Mouse (Mus musculus) left cerebral cortex, postnatal 10 days (tissue): ENCODE measurements around the gene Asb8. TPM values are rescaled to one million over a fixed set of nuclear protein-coding genes. Genes with fewer than 3 reads are reported as not detected.

Experiments used
- DNase-seq, 2 experiments: peaks; one replicate each; pipeline ENCODE4 v3.0.0; 2021 to 2022; ENCODE audit warnings: low spot score in 2 of 2, mixed read lengths in 1 of 2; ENCODE audit errors: extremely low spot score in 1 of 2
- intact Hi-C: fragments of 180-260 bp; cut with DNase I; formaldehyde crosslinking; loops from one replicate; pipeline ENCODE4 v1.15.1; 2025
- total RNA-seq, 2 experiments: library from RNA; stranded (reverse); gene quantifications; 2 replicates each; pipeline ENCODE4 v1.2.3; 2021

Gene Asb8
- total RNA-seq, 2 experiments from 2014 or later, result 36.2 to 41.8 TPM

DNA sequence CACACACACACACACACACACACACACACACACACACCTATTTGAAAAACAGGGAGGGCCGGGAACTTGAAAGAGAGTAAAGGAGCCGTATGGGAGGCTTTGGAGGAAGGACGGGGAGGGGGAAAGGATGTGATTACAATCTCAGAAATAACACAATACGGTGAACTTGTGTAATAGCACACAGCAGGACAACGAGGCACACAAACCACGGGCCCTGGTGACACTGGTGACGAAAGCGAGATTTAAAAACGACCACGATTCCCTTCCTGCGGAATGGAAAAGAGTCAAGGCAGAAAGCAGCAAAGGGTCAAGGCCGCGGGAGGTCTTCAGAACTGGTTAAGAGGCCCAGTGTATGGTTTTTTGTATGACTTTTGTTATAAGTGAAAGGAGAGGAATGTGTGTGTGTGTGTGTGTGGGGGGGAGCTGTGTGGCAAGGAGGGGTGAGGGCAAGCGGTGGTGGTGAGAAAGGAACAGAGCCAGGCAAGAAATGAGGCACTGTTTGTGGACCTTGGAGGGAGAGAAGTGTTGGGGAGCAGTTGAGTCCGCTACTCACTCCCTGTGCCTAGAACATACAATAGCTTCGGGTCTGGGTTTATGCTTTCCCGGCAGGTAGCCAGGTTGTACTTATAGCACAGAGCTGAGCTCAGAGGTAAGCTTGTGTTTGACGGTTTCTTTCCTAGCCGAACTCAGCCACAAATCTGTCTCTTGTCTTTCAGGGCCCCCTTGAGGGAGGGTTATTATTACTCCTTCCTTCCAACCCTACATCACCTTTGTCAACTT is 4.2 kb downstream of the Asb8 start:
- DNase-seq, result no peak

GRCm38 (mm10) chr15:98157253-98157652 is 8.2 kb downstream of the Asb8 start:
- DNase-seq, result no peak
- intact Hi-C loops, result no loop called here

More for the DNA sequence above, 4.2 kb downstream of the Asb8 start:
- intact Hi-C loops, result no loop called here

DNA sequence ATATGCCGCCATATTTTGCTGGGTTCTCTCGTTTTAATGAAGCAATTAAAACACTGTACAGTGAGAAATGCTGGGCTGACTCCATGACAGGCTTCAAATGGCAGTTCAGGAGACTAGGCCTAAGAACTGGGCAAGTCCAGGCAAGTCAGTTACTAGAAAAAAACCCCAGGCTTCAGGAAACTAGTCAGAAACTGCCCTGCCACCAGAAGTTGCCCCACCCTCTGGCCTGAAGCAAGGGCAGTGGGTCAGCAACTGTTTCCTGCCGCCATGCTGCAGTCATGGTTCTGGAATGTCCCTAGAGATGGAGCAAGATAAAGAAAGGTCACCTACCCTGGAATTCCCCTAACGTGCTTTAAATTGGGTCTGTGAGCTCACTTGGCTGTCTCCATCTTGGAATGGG is 9.5 kb downstream of the Asb8 start:
- DNase-seq, result no peak
- intact Hi-C loops, result no loop called here

GRCm38 (mm10) chr15:98155272-98155671 is 10.2 kb downstream of the Asb8 start:
- intact Hi-C loops, result no loop called here
- DNase-seq, result no peak

- intact Hi-C loops, result no loop called here
- no peak for DNase-seq
Observed at GRCm38 (mm10) chr15:98154631-98155030, 10.8 kb downstream of the Asb8 start.

DNA sequence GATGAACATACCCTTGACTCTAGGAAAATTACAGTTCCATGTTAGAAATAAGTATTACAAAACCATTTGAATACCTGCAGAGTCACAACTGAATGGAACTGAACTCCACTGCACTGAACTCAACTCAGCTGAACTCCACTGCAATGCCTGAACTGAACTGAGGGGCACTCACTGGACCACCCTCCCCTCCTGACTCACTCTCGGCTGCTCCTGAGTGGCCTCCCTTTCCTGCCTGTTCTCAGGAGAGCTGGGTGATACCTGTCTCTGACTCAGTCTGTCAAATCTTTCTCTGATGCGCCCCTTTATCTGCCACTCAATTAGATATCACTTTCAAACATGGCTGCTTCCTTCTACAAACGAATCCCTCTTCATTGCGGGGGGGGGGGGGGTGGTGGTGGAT is 11.3 kb downstream of the Asb8 start:
- intact Hi-C loops, result no loop called here
- no peak for DNase-seq

GRCm38 (mm10) chr15:98153625-98154024 is 11.8 kb downstream of the Asb8 start:
- intact Hi-C loops, result no loop called here

DNA sequence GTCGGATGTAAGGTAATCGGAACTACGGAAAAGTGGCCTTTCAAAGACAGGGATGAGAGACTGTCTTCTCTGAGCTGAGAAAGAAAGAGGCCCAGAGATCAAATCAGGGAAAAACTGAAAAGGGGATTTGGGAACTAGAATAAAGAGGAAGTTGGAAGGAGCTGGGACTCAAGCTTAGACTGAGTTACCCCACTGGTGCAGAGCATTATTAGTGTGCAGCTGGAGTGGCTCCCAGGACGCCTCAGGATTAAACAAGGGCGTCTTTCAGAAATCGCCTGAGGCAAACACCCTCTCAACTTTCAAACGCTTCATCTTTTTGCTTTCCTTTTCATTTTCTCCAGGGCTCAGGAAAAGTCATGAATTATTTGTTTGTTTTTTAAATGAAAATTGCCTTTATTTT is 12.5 kb downstream of the Asb8 start:
- DNase-seq, result no peak
- intact Hi-C loops, result no loop called here

More at GRCm38 (mm10) chr15:98153625-98154024, 11.8 kb downstream of the Asb8 start:
- DNase-seq, result no peak

DNA sequence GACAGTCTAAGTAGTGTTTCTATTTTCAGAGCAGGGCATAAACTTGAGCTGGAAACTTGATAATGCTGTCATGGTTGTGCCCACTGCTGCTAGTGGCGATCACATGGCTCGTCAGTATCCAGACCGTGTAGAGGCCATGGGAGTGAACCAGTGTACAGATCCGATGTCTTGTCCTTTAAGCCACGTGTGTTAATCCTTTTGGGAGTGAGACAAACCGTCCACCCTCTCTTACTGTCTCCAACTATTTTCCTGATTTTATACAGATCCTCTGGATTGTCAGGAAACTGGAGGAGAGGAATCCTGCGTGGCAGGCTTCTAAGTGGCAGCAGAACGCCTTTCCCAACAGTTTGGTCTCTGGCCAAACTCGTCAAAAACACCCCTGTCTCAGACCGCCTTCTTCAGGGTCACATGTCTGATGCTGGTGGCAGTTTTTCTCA is 16.2 kb downstream of the Asb8 start:
- no peak for DNase-seq
- intact Hi-C loops, result loop anchor here (5.0 kb wide), 2 partner anchors 42 to 57 kb away; partner anchors contain the start of genes Pfkm and Senp1

DNA sequence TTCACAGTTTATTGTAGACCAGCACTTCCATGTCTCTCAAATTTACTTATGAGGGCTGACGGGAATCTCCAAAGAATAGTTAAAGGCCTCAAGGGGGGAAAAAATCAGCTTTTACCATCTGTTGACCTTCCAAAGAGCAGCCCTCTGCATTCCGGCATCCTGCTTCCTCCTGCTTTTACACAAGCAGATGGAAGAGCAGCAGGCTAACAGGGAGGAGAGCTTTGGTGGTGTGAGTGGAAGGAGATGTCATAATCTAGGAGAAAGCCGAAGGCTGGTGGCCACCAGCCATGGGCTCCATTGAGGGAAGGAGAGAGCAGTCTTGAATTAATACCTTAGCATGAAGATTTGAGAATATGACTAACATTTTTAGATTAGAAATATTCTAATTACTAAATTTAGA is 17.1 kb downstream of the Asb8 start:
- intact Hi-C loops, result loop anchor here (5.0 kb wide), 2 partner anchors 41 to 56 kb away; partner anchors contain the start of genes Pfkm and Senp1

GRCm38 (mm10) chr15:98145559-98146181 is 19.8 kb downstream of the Asb8 start:
- DNase-seq, result peak; percentile 91 to 97
- intact Hi-C loops, result loop anchor here (5.0 kb wide), 2 partner anchors 38 to 53 kb away; partner anchors contain the start of genes Pfkm and Senp1

More for the DNA sequence above, 17.1 kb downstream of the Asb8 start:
- DNase-seq, result no peak

DNA sequence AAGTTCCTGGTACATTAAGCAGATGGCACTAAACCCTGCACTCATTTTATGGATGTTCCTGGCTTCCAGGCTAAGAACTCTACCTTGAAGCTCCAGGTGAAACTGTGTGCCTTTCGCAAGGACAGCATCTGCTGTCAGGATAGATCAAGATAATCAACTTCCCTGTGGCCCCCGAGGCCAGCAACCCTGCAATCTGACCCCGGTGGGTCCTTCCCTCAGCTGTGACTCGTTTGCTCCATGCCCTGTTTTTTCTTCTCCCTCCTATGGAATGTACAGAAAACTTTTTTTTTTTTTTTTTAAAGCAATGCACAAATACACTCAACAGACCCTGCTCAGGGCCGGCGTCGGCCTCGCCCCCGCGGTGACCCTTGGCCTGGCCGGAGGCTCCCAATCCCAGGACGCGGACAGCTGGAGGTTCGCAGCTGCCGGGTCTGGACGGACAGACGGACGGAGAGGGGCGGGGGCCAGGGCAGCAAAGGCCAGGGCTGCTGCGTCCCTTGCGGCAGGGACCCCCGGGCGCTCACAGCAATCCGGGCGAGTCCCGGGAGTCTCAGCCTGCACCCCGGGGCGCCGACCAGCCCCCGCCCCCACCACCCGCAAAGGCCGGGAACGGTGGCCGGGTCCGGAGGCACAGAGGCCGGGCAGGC is 20.4 kb downstream of the Asb8 start:
- DNase-seq, result peak in 1 of 2 experiments; percentile 71
- intact Hi-C loops, result loop anchor here (5.0 kb wide), 2 partner anchors 38 to 53 kb away; partner anchors contain the start of genes Pfkm and Senp1

DNA sequence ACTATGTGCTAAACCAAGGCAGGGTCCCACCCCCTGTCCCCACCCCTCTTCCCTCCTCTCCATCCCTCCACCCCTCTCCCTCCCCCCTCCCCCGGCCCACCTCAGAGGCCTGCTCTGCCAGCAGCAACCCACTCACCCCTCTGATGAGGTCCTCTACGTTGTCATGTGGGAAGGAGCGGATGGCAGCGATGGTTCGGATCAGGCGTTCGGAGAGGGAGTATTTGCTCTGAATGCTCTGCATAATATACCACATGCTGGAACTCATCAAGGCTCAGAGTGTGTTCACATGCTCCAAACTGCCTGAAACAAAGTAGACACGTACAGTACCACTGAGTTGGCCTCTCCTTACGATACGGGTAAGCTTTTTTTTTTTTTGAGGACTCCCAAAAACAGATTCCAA is 22.9 kb downstream of the Asb8 start:
- intact Hi-C loops, result no loop called here
- no peak for DNase-seq

DNA sequence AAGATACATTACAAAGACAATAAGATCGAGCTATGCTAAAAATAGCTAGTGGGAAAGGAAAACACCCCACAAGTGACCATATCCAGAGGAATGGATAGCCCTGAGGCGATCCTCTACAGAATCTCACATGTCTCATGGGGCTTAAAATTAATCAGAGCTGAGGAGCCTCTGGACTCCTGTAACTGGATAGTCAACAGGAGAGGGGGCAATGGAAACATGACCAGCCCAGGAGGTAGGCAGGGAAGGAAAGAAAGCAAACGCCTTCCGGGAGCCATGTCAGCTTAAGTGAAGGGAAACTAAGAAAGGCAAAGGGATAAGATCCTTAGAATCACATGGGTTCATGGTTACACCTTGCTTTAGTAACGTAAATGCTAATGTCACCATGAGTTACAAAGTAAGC is 24.6 kb downstream of the Asb8 start:
- intact Hi-C loops, result no loop called here
- DNase-seq, result no peak

- no peak for DNase-seq
- intact Hi-C loops, result no loop called here
Observed at GRCm38 (mm10) chr15:98139763-98140162, 25.7 kb downstream of the Asb8 start.

- no peak for DNase-seq
- intact Hi-C loops, result no loop called here
Observed at GRCm38 (mm10) chr15:98136871-98137270, 28.6 kb downstream of the Asb8 start.

DNA sequence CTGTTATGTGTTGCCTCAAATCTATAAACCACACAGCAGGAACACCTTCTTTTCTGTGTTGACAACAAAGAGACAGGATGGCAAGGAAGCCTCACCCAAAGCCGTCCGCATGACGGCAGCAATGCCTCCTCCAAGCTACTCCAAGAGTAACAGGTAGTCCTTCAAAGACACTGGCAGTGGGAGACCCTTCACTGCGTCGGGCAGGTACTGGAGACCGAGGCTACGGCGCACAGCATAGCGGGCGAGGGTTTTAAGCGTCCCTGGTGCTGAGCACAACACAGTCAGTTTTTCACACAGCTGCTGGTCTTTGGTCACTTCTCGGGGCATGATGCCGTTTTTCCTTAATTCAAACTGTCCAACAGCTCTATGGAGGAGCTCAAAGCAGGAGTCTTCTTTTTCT is 29.8 kb downstream of the Asb8 start:
- intact Hi-C loops, result no loop called here

DNA sequence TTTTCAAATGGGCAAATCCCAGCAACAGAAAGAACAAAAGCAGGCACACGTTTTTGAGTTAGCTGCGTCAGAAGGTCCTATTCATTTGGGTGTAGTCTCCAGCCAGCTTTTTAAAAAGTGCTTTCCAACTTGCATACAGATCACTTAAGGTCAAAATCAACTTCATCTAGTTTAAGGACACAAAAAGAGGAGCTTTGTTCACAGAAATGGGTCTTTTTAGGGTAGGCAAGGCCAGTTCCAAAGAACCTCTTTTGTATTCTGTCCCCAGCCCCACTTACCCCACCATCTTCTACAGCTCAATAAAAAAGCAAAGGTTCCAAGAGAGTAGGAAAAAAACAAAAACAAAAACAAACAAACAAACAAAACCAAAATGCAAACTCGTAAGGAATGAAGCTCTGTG is 30.8 kb downstream of the Asb8 start:
- no peak for DNase-seq
- intact Hi-C loops, result no loop called here

More for the DNA sequence above, 29.8 kb downstream of the Asb8 start:
- DNase-seq, result no peak

GRCm38 (mm10) chr15:98134034-98134433 is 31.4 kb downstream of the Asb8 start:
- DNase-seq, result peak in 1 of 2 experiments; percentile 46
- intact Hi-C loops, result no loop called here
